Mouse (Mus musculus) ES-Bruce4 (cell line): ENCODE measurements at regions not wholly inside any gene's neighbourhood (a gene's known extent, or its start where the extent isn't known, plus 50 kb on each side); places are given as distances from the start of the nearest gene placed in this dataset.

ENCODE experiments used
- CTCF ChIP-seq: IDR thresholded peaks from one replicate; pipeline ENCODE4 v1.8.1; 2011; ENCODE audit warnings: low read depth, low read length
- EP300 ChIP-seq: IDR thresholded peaks from 2 replicates; pipeline ENCODE4 v1.6.1; 2011; ENCODE audit warnings: low read depth, low read length; ENCODE audit not compliant: insufficient read depth
- POLR2A ChIP-seq: IDR thresholded peaks from one replicate; pipeline ENCODE4 v1.8.1; 2011; ENCODE audit warnings: low read length; ENCODE audit not compliant: insufficient read depth

DNA sequence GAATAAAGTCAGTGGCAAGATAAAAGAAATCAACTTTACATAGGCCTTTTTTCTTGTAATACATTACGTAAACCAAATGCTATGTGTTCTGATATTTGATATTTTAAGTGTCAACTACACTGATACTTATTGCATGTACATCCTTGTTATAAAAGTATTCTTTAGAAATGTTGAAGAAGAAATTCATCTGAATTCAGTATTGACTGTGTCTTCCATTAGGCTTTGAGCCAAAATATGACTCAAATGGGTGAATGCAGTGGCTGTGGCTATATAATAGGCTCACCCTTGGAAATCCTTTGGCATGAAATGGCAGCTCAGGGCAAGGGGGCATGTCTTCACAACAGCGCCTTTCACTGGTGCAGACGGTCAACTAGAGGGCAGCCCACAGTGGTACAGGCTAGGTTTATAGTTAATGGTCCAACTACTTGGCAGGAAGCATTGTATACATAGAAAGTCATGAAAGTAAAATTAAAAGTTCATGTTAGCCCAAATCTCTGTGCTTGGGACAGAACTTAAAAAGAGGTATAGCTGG is 217.9 kb downstream of the Cetn3 start:
- TF ChIP-seq EP300 (no peak), POLR2A (no peak), CTCF (no peak)
